Comparison of ENCODE assay signal across 7 mouse cellular contexts in the genomic region with DNA sequence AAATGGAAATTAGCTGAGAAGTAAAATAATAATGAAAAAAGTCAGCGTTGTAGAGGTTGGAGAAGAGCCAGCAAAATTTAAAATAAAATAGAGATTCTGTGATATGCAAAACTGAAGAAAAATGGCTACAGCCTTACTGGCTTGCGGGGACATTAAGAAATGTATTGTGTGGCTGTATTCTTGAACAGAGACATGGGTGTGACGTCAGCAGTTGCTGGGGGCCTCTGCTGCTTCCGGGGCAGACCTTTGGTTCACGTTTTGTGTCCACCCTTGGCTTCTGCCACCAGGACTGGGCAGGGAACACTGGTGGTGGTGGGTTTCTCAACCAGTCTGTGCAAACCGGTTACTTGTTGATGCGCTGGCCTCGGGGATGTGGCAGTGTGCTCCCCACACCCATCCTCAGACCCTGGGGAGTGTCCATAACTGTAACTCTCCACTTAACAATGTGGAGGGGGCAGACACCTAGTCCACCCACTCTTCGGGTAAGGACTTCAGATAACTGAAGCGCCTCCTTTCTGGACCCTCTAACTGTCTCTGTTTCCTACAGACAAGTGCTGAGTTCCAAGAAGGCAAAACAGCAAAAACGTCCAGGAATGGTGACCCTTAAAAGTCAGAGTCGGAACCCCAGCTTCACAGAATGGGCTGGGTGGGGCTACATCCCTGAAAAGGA. TPM values are rescaled to one million over a fixed set of nuclear protein-coding genes. Genes with fewer than 3 reads are reported as not detected.
DNase-seq lines count a peak whose midpoint lies in the region; ATAC-seq and TF ChIP-seq lines count a peak whose summit lies in the region.

No protein-coding gene starts in this region.

- no peak for TF ChIP-seq POLR2A in olfactory bulb, adult 2 months (IDR thresholded peaks at IDR 0.05; ENCODE audit: insufficient read depth, low read depth, low read length)

- peak overlapping the region; percentile 51; the same call in 1 of the 2 replicates for H3K4me3 ChIP-seq in lung, embryonic 15.5 days
- H3K4me3 ChIP-seq in lung, postnatal 0 days (ENCODE audit: low read depth, low read length) = no peak overlapping the region
- H3K4me3 ChIP-seq in forebrain, embryonic 12.5 days (replicated peaks) = no peak overlapping the region
- H3K4me3 ChIP-seq in olfactory bulb, adult 2 months (ENCODE audit: insufficient read depth, low read depth, low read length) = peak overlapping the region; percentile 85
- no peak overlapping the region for H3K4me3 ChIP-seq in stomach, postnatal 0 days (ENCODE audit: low read depth, low read length)

- peaks cover 14% of the 10 kb centered on the region; the same call in 1 of the 2 replicates for H3K4me1 ChIP-seq in lung, embryonic 15.5 days
- H3K4me1 ChIP-seq in lung, postnatal 0 days (ENCODE audit: insufficient read depth, low read depth, low read length) = no peaks in the 10 kb centered on the region; the same call in 1 of the 2 replicates
- H3K4me1 ChIP-seq in forebrain, embryonic 12.5 days = peaks cover 12% of the 10 kb centered on the region
- H3K4me1 ChIP-seq in olfactory bulb, adult 2 months (ENCODE audit: control insufficient read depth, insufficient read depth, low read length) = peaks cover 11% of the 10 kb centered on the region
- H3K4me1 ChIP-seq in stomach, postnatal 0 days (replicated peaks; ENCODE audit: control insufficient read depth, insufficient read depth) = no peaks in the 10 kb centered on the region

- no peak for TF ChIP-seq EP300 in lung, postnatal 0 days (IDR thresholded peaks at IDR 0.05)
- TF ChIP-seq EP300 in stomach, postnatal 0 days (optimal IDR thresholded peaks at IDR 0.05) = no peak

- no peak overlapping the region for H3K9ac ChIP-seq in lung, embryonic 15.5 days
- H3K9ac ChIP-seq in lung, postnatal 0 days (replicated peaks; ENCODE audit: low read depth) = no peak overlapping the region
- H3K9ac ChIP-seq in forebrain, embryonic 12.5 days = no peak overlapping the region
- H3K9ac ChIP-seq in stomach, postnatal 0 days (ENCODE audit: low read length) = no peak overlapping the region

- DNase-seq in lung, postnatal 0 days (ENCODE audit: low spot score) = no peak
- DNase-seq in induced T-regulatory cell, adult 2 months (ENCODE audit: low read depth) = peak; percentile 45
- DNase-seq in stomach, postnatal 0 days (ENCODE audit: low spot score) = no peak
- DNase-seq in left cerebral cortex, postnatal 10 days (ENCODE audit: extremely low spot score in 1 of 2, low spot score in 2 of 2) = no peak

- ATAC-seq in lung, embryonic 15.5 days (ENCODE audit: borderline replicate concordance, extremely low read depth, low FRiP score, low TSS enrichment) = no peak
- ATAC-seq in lung, postnatal 0 days = no peak
- no peak for ATAC-seq in forebrain, embryonic 12.5 days (ENCODE audit: low FRiP score)
- ATAC-seq in stomach, postnatal 0 days (ENCODE audit: low FRiP score, low TSS enrichment) = no peak

- no peak for TF ChIP-seq CTCF in lung, postnatal 0 days (IDR thresholded peaks at IDR 0.05)
- TF ChIP-seq CTCF in olfactory bulb, adult 2 months (IDR thresholded peaks at IDR 0.05; ENCODE audit: insufficient read depth, low read depth, low read length) = no peak
- TF ChIP-seq CTCF in stomach, postnatal 0 days (IDR thresholded peaks at IDR 0.05; ENCODE audit: low read depth) = no peak

- H3K4me2 ChIP-seq in lung, embryonic 15.5 days = no peak overlapping the region
- no peak overlapping the region for H3K4me2 ChIP-seq in lung, postnatal 0 days (replicated peaks; ENCODE audit: low read depth, low read length)
- H3K4me2 ChIP-seq in forebrain, embryonic 12.5 days = peak overlapping the region; percentile 88
- no peak overlapping the region for H3K4me2 ChIP-seq in stomach, postnatal 0 days (replicated peaks; ENCODE audit: low read depth)

- no peaks in the 10 kb centered on the region for H3K9me3 ChIP-seq in lung, embryonic 15.5 days
- no peaks in the 10 kb centered on the region for H3K9me3 ChIP-seq in lung, postnatal 0 days (ENCODE audit: low read length)
- 0 out of 2 replicates have a peak, but pooled peaks cover 3% of the 10 kb centered on the region for H3K9me3 ChIP-seq in forebrain, embryonic 12.5 days
- H3K9me3 ChIP-seq in stomach, postnatal 0 days (ENCODE audit: control insufficient read depth, low read length) = no peaks in the 10 kb centered on the region

- H3K36me3 ChIP-seq in lung, embryonic 15.5 days = no peaks in the 10 kb centered on the region
- no peaks in the 10 kb centered on the region for H3K36me3 ChIP-seq in lung, postnatal 0 days (ENCODE audit: insufficient read depth, low read length)
- H3K36me3 ChIP-seq in forebrain, embryonic 12.5 days (replicated peaks) = no peaks in the 10 kb centered on the region
- H3K36me3 ChIP-seq in stomach, postnatal 0 days (ENCODE audit: control insufficient read depth, insufficient read depth, low read length) = no peaks in the 10 kb centered on the region

- intact Hi-C loops in left cerebral cortex, postnatal 10 days (cut with DNase I) = no loop called here

- H3K27me3 ChIP-seq in lung, embryonic 15.5 days = peaks cover 36% of the 10 kb centered on the region
- H3K27me3 ChIP-seq in lung, postnatal 0 days (replicated peaks; ENCODE audit: insufficient read depth, low read length) = peaks cover 27% of the 10 kb centered on the region
- H3K27me3 ChIP-seq in forebrain, embryonic 12.5 days = peaks cover 70% of the 10 kb centered on the region
- peaks cover 5% of the 10 kb centered on the region; the same call in 1 of the 2 replicates for H3K27me3 ChIP-seq in stomach, postnatal 0 days (ENCODE audit: control insufficient read depth, insufficient read depth, low read length)

- WGBS in lung, embryonic 15.5 days = 46% methylated on average over 12 of the region's 12 CpGs
- WGBS in lung, postnatal 0 days = 46% methylated on average over 12 of the region's 12 CpGs
- WGBS in forebrain, embryonic 12.5 days = 62% methylated on average over 12 of the region's 12 CpGs
- 55% methylated on average over 12 of the region's 12 CpGs for WGBS in olfactory bulb, adult 2 months
- WGBS in stomach, postnatal 0 days = 54% methylated on average over 12 of the region's 12 CpGs

- H3K27ac ChIP-seq in lung, embryonic 15.5 days = no peak overlapping the region
- H3K27ac ChIP-seq in lung, postnatal 0 days (ENCODE audit: low read length) = no peak overlapping the region
- H3K27ac ChIP-seq in forebrain, embryonic 12.5 days = no peak overlapping the region
- no peak overlapping the region for H3K27ac ChIP-seq in olfactory bulb, adult 2 months (ENCODE audit: insufficient read depth, low read depth, low read length)
- H3K27ac ChIP-seq in stomach, postnatal 0 days (replicated peaks) = no peak overlapping the region

RNA-seq across cellular contexts. Expression of a gene that starts 14.6 kb away (rescaled TPM):
- 0.10 and 0.26 TPM in 2 replicates for polyA plus RNA-seq in lung, embryonic 15.5 days (2015; fragmentation: Nextera tagmentation; extraction: Ambion mirVana)
- polyA plus RNA-seq in lung, postnatal 0 days (2015; fragmentation: Nextera tagmentation; extraction: Ambion mirVana) = 0.06 and 0.07 TPM in 2 replicates
- polyA plus RNA-seq in forebrain, embryonic 12.5 days (2016; fragmentation: Nextera tagmentation; extraction: Ambion mirVana) = 0.08 and 0.19 TPM in 2 replicates
- polyA plus RNA-seq in olfactory bulb, adult 2 months (2012; ENCODE audit: insufficient read depth, insufficient read length, low replicate concordance, missing spikeins) = not detected in 2 replicates
- polyA plus RNA-seq in stomach, postnatal 0 days (2015; fragmentation: Nextera tagmentation; extraction: Ambion mirVana) = not detected in 2 replicates
- under 1 TPM; 0.22 to 0.51 TPM for total RNA-seq in left cerebral cortex, postnatal 10 days (2021)

RNA-seq across cellular contexts. Expression of a gene that starts 17.6 kb away (rescaled TPM):
- polyA plus RNA-seq in lung, embryonic 15.5 days (2015; fragmentation: Nextera tagmentation; extraction: Ambion mirVana) = 0.19 and 0.26 TPM in 2 replicates
- polyA plus RNA-seq in lung, postnatal 0 days (2015; fragmentation: Nextera tagmentation; extraction: Ambion mirVana) = 0.54 and 0.56 TPM in 2 replicates
- 0.26 and 0.38 TPM in 2 replicates for polyA plus RNA-seq in forebrain, embryonic 12.5 days (2016; fragmentation: Nextera tagmentation; extraction: Ambion mirVana)
- not detected in 2 replicates for polyA plus RNA-seq in olfactory bulb, adult 2 months (2012; ENCODE audit: insufficient read depth, insufficient read length, low replicate concordance, missing spikeins)
- 0.06 and 0.10 TPM in 2 replicates for polyA plus RNA-seq in stomach, postnatal 0 days (2015; fragmentation: Nextera tagmentation; extraction: Ambion mirVana)
- 1 to 10 TPM; 2.5 to 2.9 TPM for total RNA-seq in left cerebral cortex, postnatal 10 days (2021)

RNA-seq across cellular contexts. Expression of a gene that starts 44.1 kb away (rescaled TPM):
- 36.4 and 41.5 TPM in 2 replicates for polyA plus RNA-seq in lung, embryonic 15.5 days (2015; fragmentation: Nextera tagmentation; extraction: Ambion mirVana)
- 16.8 and 18.9 TPM in 2 replicates for polyA plus RNA-seq in lung, postnatal 0 days (2015; fragmentation: Nextera tagmentation; extraction: Ambion mirVana)
- 29.8 and 30.3 TPM in 2 replicates for polyA plus RNA-seq in forebrain, embryonic 12.5 days (2016; fragmentation: Nextera tagmentation; extraction: Ambion mirVana)
- not detected in 2 replicates for polyA plus RNA-seq in olfactory bulb, adult 2 months (2012; ENCODE audit: insufficient read depth, insufficient read length, low replicate concordance, missing spikeins)
- 62.1 and 65.4 TPM in 2 replicates for polyA plus RNA-seq in stomach, postnatal 0 days (2015; fragmentation: Nextera tagmentation; extraction: Ambion mirVana)
- 10 to 100 TPM; 25.5 to 26.0 TPM for total RNA-seq in left cerebral cortex, postnatal 10 days (2021)

Comparison
In these comparisons a context has a peak if more than half of its experiments do, and no peak if none do; other contexts are left out.
1. H3K4me3 ChIP-seq: peak in lung, embryonic 15.5 days (single experiment) and olfactory bulb, adult 2 months (single experiment); none in lung, postnatal 0 days (single experiment), forebrain, embryonic 12.5 days (single experiment) and stomach, postnatal 0 days (single experiment).
2. RNA of a gene that starts 44.1 kb away (polyA plus RNA-seq): 62.1 to 65.4 TPM in stomach, postnatal 0 days, 36.4 to 41.5 TPM in lung, embryonic 15.5 days, 29.8 to 30.3 TPM in forebrain, embryonic 12.5 days and 16.8 to 18.9 TPM in lung, postnatal 0 days; not detected in olfactory bulb, adult 2 months; every median in the first group is over 10 times any median in the second.